Mouse (Mus musculus): ENCODE measurements around the gene Ltc4s. TPM values are rescaled to one million over a fixed set of nuclear protein-coding genes. Genes with fewer than 3 reads are reported as not detected.

Ltc4s gene
- polyA plus RNA-seq, 1 experiment from 2014 or later, result 0.85 TPM

GRCm38 (mm10) chr11:50188682-50189081, 49.7 kb downstream of the Ltc4s start:
- H3K4me1 ChIP-seq, result no peaks in the 10 kb centered on the region
- no peak overlapping the region for H3K27ac ChIP-seq (replicated peaks)
- no peaks in the 10 kb centered on the region for H3K9me3 ChIP-seq
- no peak overlapping the region for H3K4me3 ChIP-seq
- peaks cover 31% of the 10 kb centered on the region for H3K36me3 ChIP-seq
- no peak overlapping the region for H3K4me2 ChIP-seq (replicated peaks)
- H3K9ac ChIP-seq (replicated peaks), result no peak overlapping the region
- 81% methylated on average over 7 of the region's 7 CpGs for WGBS
- no peak for ATAC-seq (ENCODE audit: low FRiP score, low read depth)
- H3K27me3 ChIP-seq, result no peaks in the 10 kb centered on the region

Small RNA genes within 50 kb of the gene (microRNA-seq; reads per million reads assigned to microRNA genes)
- 1.2 reads per million for gene Mir6919

Other genes with a start within 250 kb of the Ltc4s start
- gene Rnf130, start 213.3 kb downstream of the Ltc4s start, polyA plus RNA-seq (2016; fragmentation: Nextera tagmentation; extraction: Ambion mirVana), result 83.4 and 91.3 TPM in 2 replicates
- gene Tbc1d9b, start 107.2 kb downstream of the Ltc4s start, polyA plus RNA-seq (2016; fragmentation: Nextera tagmentation; extraction: Ambion mirVana), result 41.1 and 45.2 TPM in 2 replicates
- 23.3 and 24.2 TPM in 2 replicates for gene Mrnip, start 64.2 kb downstream of the Ltc4s start, polyA plus RNA-seq (2016; fragmentation: Nextera tagmentation; extraction: Ambion mirVana)
- gene Sqstm1, start 27.8 kb downstream of the Ltc4s start, polyA plus RNA-seq (2016; fragmentation: Nextera tagmentation; extraction: Ambion mirVana), result 193 and 203 TPM in 2 replicates
- 40.7 and 45.6 TPM in 2 replicates for gene Mgat4b, start 27.7 kb downstream of the Ltc4s start, polyA plus RNA-seq (2016; fragmentation: Nextera tagmentation; extraction: Ambion mirVana)
- gene Maml1, start 53.7 kb upstream of the Ltc4s start, polyA plus RNA-seq (2016; fragmentation: Nextera tagmentation; extraction: Ambion mirVana), result 6.4 and 6.6 TPM in 2 replicates
- 282 and 289 TPM in 2 replicates for gene Canx, start 87.1 kb upstream of the Ltc4s start, polyA plus RNA-seq (2016; fragmentation: Nextera tagmentation; extraction: Ambion mirVana)
- gene Cby3, start 115.8 kb upstream of the Ltc4s start, polyA plus RNA-seq (2016; fragmentation: Nextera tagmentation; extraction: Ambion mirVana), result not detected in 2 replicates
- 699 and 705 TPM in 2 replicates for gene Hnrnph1, start 138.4 kb upstream of the Ltc4s start, polyA plus RNA-seq (2016; fragmentation: Nextera tagmentation; extraction: Ambion mirVana)
- 26.7 and 32.8 TPM in 2 replicates for gene Rufy1, start 192.5 kb upstream of the Ltc4s start, polyA plus RNA-seq (2016; fragmentation: Nextera tagmentation; extraction: Ambion mirVana)